Mouse (Mus musculus): Measurements from ENCODE around the gene Mmp23. TPM values are rescaled to one million over a fixed set of nuclear protein-coding genes. Genes with fewer than 3 reads are reported as not detected.
"Not testable (repeated sequence)": the region's sequence is repeated elsewhere in the genome, so short reads cannot be mapped to it uniquely, and the experiment has no call there.

Gene Mmp23
- total RNA-seq, 2 experiments from 2014 or later, result 18.3 to 22.2 TPM

DNA sequence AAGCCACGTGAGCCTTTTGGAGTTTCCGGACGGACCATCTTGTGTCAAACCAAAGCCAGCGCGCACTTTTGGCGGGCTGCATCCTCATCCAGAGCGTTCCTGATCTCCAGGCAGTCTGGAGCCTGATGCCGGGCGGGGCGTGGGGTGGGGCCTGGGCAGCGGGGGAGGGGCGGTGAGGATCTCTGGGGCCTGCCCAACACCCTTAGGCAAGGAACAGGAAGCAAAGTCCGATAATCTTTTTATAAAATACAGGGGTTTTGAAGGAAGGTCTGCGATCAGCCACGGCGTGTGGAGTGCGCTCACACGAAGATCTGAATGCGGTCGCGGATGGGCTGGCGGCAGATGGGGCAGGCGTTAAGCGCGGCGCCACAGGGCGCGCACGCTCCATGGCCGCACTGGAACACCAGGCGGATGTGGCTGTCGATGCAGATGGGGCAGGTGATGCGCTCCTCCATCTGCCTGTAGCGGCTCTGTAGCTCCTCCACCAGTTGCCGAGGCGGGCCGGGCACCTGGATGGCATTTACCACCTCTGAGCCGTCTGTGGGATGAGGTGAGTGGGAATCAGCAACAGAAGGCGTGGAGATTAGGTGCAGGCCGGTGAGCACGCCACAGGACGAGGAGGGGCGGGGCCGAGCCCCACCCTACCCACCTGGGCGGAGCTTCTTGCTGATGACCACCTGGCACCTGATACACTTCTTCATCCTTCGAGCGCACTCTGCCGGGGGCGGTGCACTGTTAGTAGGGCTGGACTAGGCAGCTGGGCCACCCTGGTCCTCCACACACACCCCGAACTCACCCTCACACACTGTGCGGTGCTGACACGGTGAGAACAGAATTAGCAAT is 1.5 kb upstream of the Mmp23 start:
- peak; percentile 68 for DNase-seq

DNA sequence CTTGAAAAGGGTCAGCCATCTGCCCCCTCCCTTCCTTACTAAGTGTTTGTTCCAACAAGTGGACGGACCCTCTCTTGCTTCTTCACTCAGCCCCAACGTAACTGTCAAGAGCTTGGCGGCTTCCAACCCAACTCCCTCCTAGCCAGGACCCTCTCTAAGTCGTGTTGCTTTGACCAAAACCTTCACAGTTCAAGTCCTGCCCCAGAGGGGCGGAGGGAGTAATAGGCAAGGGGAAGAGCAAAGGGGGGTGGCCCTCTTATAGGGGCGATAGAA is 935 bp upstream of the Mmp23 start:
- DNase-seq, result no peak

GRCm38 (mm10) chr4:155653451-155654182 is 433 bp upstream of the Mmp23 start:
- DNase-seq, result peak; percentile 53

GRCm38 (mm10) chr4:155652283-155653085 is 700 bp downstream of the Mmp23 start:
- DNase-seq, result no peak

DNA sequence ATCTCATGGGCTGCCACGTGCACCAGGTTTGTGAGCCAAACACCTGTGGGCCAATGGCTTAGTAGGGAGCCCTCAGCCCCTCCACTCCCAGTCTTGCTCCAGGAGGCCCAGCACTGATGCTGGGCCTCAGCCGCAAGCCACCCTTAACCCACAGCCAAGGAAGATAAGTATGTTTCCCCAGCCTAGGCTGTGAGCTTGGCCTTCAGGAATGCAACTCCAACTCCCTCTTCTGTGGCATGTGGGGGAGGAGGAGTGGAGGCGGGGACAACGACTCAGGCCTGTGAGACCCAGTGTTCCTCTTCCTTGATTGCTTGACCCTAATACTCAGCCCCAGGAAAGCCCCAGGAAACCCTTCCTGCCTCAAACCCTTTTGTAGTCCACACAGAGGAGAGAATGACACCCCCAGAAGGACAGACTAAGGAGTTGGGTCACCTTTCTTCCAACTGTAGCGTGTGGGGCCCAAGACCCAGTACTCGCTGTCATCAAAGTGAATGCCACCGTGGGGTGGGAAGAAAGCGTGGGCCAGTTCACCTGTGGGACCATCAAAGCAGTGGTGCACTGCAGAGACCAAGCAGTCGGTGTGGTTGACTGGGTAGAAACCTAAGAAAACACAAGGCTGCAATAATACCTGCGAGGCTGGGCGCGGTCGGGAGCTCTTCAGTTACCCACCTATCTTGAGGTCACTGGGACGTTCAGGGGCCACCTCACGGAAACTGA is 1.5 kb downstream of the Mmp23 start:
- no peak for DNase-seq

DNA sequence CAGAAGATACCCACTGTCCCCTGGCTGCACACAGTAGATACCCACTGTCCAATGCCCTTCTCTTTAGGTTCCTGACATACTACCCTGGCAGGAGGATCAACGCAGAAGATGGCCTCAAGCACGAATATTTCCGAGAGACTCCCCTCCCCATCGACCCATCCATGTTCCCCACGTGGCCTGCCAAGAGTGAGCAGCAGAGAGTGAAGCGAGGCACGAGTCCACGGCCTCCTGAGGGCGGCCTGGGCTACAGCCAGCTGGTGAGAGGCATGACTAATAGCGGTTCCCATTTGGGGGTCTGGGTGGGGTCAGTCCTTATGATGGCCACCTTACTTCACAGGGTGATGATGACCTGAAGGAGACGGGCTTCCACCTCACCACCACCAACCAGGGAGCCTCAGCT is 3.8 kb downstream of the Mmp23 start:
- no peak for DNase-seq

DNA sequence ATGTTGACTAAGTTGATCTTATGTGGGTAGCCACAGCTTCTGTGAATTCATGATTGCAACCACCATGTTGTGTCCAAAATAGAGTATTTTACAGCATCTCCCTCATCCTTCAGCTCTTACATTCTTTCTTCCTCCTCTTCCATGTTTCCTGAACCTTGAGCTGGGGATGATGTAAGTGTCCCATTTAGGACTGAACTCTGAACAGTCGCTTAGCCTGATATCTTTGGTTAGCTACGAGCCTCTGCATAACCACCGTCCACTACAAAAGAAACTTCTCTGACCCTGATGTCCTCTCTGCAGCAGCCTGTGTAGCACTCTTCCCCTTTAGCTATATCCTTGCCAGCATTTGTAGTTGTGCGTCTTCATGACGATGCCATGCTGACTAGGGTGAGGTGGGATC is 7.5 kb downstream of the Mmp23 start:
- no peak for DNase-seq

- DNase-seq, result not testable (repeated sequence)
Measured at GRCm38 (mm10) chr4:155645308-155645707, 7.9 kb downstream of the Mmp23 start, which contains the start of gene Gm10563. Gene Gm10563, minus strand, starts transcription at chr4:155645408.

GRCm38 (mm10) chr4:155643531-155643930 is 9.7 kb downstream of the Mmp23 start:
- no peak for DNase-seq

- no peak for DNase-seq
Measured at GRCm38 (mm10) chr4:155635766-155636499, 17.3 kb downstream of the Mmp23 start.

DNA sequence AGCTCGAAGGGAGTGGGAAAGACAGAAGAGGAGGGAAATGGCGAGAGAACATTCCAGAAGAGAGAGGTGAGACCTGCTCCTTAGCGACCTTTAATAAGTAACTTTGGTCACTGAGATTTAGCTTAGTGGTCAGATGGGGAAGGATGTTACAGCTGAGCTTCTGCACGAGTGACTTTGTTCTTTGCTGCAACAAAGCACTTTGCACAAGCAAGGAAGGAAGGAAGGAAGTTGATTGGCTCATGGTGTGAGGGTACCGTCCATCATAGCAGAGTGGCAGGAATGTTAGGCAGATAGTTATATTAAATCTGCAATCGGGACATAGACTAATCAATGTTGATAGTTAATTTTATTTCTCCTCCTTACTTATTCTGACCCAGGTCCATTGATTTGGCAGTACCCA is 22.9 kb downstream of the Mmp23 start:
- DNase-seq, result no peak

- DNase-seq, result peak; percentile 94
Measured at GRCm38 (mm10) chr4:155624338-155625291, 28.6 kb downstream of the Mmp23 start, which contains the start of gene Cdk11b. Gene Cdk11b, plus strand, starts transcription at chr4:155624854.

GRCm38 (mm10) chr4:155618321-155618720 is 34.9 kb downstream of the Mmp23 start:
- no peak for DNase-seq

DNA sequence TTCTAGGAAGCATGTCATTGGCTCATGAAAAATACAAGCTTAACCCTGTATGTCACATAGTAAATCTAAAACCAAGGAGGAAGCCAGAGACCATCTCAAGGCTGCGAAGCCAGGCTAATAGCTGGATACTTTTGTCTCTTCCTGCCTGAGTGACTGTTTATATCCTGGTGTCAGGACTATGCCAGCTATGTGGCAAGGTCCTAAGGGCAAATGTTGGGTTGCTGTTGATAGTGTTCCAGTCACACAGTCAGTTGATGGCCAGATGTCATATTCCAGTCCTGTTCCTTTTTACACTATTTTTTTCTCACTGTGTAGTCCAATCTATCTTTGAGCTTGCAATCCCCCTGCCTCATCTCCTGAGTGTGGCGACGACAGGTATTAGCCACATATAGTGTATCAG is 39.9 kb downstream of the Mmp23 start:
- DNase-seq, result no peak

- no peak for DNase-seq
Measured at GRCm38 (mm10) chr4:155611860-155612259, 41.3 kb downstream of the Mmp23 start.

- no peak for DNase-seq
Measured at GRCm38 (mm10) chr4:155606825-155607224, 46.4 kb downstream of the Mmp23 start.

DNA sequence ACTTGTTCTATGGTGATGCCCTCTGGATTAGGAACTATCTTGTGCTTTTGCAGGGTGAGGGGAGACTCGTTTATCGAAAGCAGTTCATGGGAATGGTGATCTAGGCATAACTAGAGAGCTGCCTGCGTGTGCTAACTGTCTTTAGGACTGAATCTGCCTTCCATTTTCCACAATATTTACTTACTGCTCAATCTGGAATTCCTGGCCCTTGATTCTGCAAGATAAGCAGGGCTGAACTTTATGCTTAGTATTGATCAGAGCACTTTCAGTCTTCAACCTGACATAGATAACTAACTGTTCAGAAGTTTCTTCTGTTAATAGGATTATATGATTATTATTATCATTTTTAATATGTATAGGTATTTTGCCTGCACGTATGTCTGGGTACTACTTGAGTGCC is 48.1 kb downstream of the Mmp23 start:
- no peak for DNase-seq

GRCm38 (mm10) chr4:155603801-155604200 is 49.4 kb downstream of the Mmp23 start:
- no peak for DNase-seq

DNA sequence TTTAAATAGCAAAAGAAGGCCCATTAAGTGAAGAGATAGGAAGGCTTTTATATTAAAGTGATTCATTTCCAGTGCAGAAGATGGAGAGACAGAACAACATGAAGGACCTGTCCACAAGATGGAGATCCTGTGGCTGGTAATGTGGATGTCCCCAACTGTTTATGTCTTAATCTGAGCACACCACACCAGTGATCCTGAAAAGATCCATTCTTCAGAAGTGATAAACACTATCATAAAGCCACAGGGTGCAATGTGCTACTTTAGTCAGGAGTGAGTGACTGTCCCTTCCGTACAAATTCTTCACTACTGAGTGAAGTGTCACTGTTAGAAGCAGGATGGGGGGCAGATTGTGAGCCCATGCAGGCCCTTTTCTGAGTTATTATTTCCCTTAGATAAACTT is 50.4 kb downstream of the Mmp23 start:
- no peak for DNase-seq

- no peak for DNase-seq
Measured at GRCm38 (mm10) chr4:155601997-155602456, 51.2 kb downstream of the Mmp23 start.
